Mouse (Mus musculus) liver, postnatal 0 days (tissue): Measurements from ENCODE around the gene Cnnm3.

Experiments
- CTCF ChIP-seq: sonication (generic); IDR thresholded peaks from 2 replicates; pipeline ENCODE4 v1.5.1; 2016; ENCODE audit warnings: antibody characterized with exemption, low read depth
- EP300 ChIP-seq: IDR thresholded peaks from 2 replicates; pipeline ENCODE4 v1.6.1; 2016; ENCODE audit warnings: antibody characterized with exemption, low read depth, mild to moderate bottlenecking

DNA sequence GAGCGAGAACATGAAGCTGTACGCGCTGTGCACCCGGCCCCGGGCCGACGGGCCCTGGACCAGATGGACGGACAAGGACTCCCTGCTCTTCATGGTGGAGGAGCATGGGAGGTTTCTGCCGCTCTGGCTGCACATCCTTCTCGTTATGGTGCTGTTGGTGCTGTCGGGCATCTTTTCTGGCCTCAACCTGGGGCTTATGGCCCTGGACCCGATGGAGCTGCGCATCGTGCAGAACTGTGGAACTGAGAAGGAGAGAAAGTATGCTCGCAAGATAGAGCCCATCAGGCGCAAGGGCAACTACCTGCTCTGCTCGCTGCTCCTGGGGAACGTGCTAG lies 39.6 kb upstream of the Cnnm3 start:
- TF ChIP-seq EP300: no peak
- no peak for TF ChIP-seq CTCF
